Mouse (Mus musculus) heart, adult 2 months (tissue): ENCODE measurements around the gene Mtch2.

Source experiments
- CTCF ChIP-seq: fragments of 200-600 bp; IDR thresholded peaks from 2 replicates; pipeline ENCODE4 v1.8.1; 2022; ENCODE audit warnings: antibody characterized with exemption, mild to moderate bottlenecking, moderate library complexity
- POLR2A ChIP-seq: fragments of 200-500 bp; IDR thresholded peaks from 2 replicates; pipeline ENCODE4 v1.6.1; 2011; ENCODE audit warnings: mild to moderate bottlenecking, low read depth, low read length, control low read depth; ENCODE audit not compliant: insufficient read depth

- no peak for TF ChIP-seq CTCF
- no peak for TF ChIP-seq POLR2A
Observed at GRCm38 (mm10) chr2:90887627-90888026, 40.7 kb downstream of the Mtch2 start.
